Mouse (Mus musculus): Measurements from ENCODE around the gene Msmb. TPM values are rescaled to one million over a fixed set of nuclear protein-coding genes. Genes with fewer than 3 reads are reported as not detected.
"Not testable (repeated sequence)": the region's sequence is repeated elsewhere in the genome, so short reads cannot be mapped to it uniquely, and the experiment has no call there.

Msmb gene
- total and polyA plus RNA-seq, 2 experiments from 2014 or later = not detected

DNA sequence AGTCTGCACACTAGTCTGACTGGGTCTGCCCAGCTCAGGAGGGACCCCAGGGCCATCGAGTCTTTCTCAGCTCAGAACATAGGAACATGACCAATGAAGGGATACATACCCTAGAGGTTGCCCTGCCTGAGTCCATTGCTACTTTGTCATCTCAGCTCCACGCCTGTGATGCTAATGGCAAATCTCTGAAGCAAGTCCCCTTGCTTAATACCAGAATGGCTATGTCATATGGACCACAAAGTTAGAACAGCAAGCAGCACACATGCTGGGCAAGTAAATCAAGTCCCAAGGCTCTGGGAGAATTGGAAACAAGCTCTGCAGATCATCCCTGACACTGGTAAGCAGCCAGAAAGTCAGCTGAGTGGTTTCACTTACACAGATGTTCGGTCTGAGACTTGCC, 42.9 kb upstream of the Msmb start:
- H3K36me3 ChIP-seq (ENCODE audit: insufficient read depth, low read length) = peaks cover 45% of the 10 kb centered on the region
- H3K27me3 ChIP-seq (ENCODE audit: insufficient read depth, low read length) = no peaks in the 10 kb centered on the region
- no peak overlapping the region for H3K9ac ChIP-seq (replicated peaks; ENCODE audit: low read length, poor library complexity, severe bottlenecking)
- H3K4me1 ChIP-seq (ENCODE audit: insufficient read depth, low read length) = no peaks in the 10 kb centered on the region
- ATAC-seq (ENCODE audit: low FRiP score) (no peak), DNase-seq (ENCODE audit: low spot score) (no peak)
- H3K4me2 ChIP-seq (ENCODE audit: low read depth, low read length, poor library complexity, severe bottlenecking) = no peak overlapping the region
- 96% methylated on average over 3 of the region's 3 CpGs for WGBS
- H3K9me3 ChIP-seq (ENCODE audit: low read length) = no peaks in the 10 kb centered on the region
- H3K27ac ChIP-seq (ENCODE audit: low read depth, low read length) = no peak overlapping the region
- TF ChIP-seq CTCF (IDR thresholded peaks at IDR 0.05) = no peak
- H3K4me3 ChIP-seq (ENCODE audit: low read depth, low read length) = no peak overlapping the region

DNA sequence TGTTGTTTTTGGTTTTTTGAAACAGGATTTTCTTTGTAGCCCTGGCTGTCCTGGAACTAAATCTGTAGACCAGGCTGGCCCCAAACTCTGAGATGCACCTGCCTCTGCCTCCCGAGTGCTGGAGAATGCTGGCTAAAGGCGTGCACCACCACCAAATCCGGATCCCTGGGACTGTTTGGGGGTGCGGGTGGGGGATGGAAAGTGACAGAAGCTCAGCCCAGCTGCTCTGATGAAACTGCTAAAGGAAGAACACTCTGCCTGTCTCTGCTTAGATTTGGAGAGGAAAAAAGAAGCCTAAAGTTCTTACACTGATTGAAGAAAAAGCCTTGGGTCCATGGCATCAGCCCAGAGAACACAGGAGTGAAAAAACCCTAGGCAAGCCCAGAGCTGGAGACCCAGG, 38.3 kb upstream of the Msmb start:
- ATAC-seq (ENCODE audit: low FRiP score) (no peak), DNase-seq (ENCODE audit: low spot score) (no peak)
- 87% methylated on average over 4 of the region's 4 CpGs for WGBS

GRCm38 (mm10) chr14:32105663-32106062, 36.2 kb upstream of the Msmb start:
- H3K27ac ChIP-seq (ENCODE audit: low read depth, low read length) = no peak overlapping the region
- no peak overlapping the region for H3K4me2 ChIP-seq (ENCODE audit: low read depth, low read length, poor library complexity, severe bottlenecking)
- no peak for DNase-seq (ENCODE audit: low spot score)
- no peaks in the 10 kb centered on the region for H3K4me1 ChIP-seq (ENCODE audit: insufficient read depth, low read length)
- no peak for TF ChIP-seq CTCF (IDR thresholded peaks at IDR 0.05)
- 61% methylated on average over 7 of the region's 7 CpGs for WGBS
- H3K36me3 ChIP-seq (ENCODE audit: insufficient read depth, low read length) = peaks cover 4% of the 10 kb centered on the region; the same call in 1 of the 2 replicates
- no peaks in the 10 kb centered on the region for H3K9me3 ChIP-seq (ENCODE audit: low read length)
- no peak overlapping the region for H3K9ac ChIP-seq (replicated peaks; ENCODE audit: low read length, poor library complexity, severe bottlenecking)
- ATAC-seq (ENCODE audit: low FRiP score) = no peak
- H3K27me3 ChIP-seq (ENCODE audit: insufficient read depth, low read length) = no peaks in the 10 kb centered on the region
- H3K4me3 ChIP-seq (ENCODE audit: low read depth, low read length) = no peak overlapping the region

More for the DNA sequence above, 38.3 kb upstream of the Msmb start:
- Histone ChIP-seq H3K27me3 (ENCODE audit: insufficient read depth, low read length) (no peaks in the 10 kb centered on the region), H3K27ac (ENCODE audit: low read depth, low read length) (no peak overlapping the region), H3K4me1 (ENCODE audit: insufficient read depth, low read length) (no peaks in the 10 kb centered on the region), H3K4me3 (ENCODE audit: low read depth, low read length) (no peak overlapping the region), H3K36me3 (ENCODE audit: insufficient read depth, low read length) (peaks cover 19% of the 10 kb centered on the region; the same call in 1 of the 2 replicates), H3K9me3 (ENCODE audit: low read length) (no peaks in the 10 kb centered on the region), H3K9ac (replicated peaks; ENCODE audit: low read length, poor library complexity, severe bottlenecking) (no peak overlapping the region), H3K4me2 (ENCODE audit: low read depth, low read length, poor library complexity, severe bottlenecking) (no peak overlapping the region)
- TF ChIP-seq CTCF (IDR thresholded peaks at IDR 0.05) = no peak

- H3K4me1 ChIP-seq (ENCODE audit: insufficient read depth, low read length) = no peaks in the 10 kb centered on the region
- H3K4me3 ChIP-seq (ENCODE audit: low read depth, low read length) = no peak overlapping the region
- H3K9me3 ChIP-seq (ENCODE audit: low read length) = no peaks in the 10 kb centered on the region
- no peak for TF ChIP-seq CTCF (IDR thresholded peaks at IDR 0.05)
- no peak overlapping the region for H3K27ac ChIP-seq (ENCODE audit: low read depth, low read length)
- H3K9ac ChIP-seq (replicated peaks; ENCODE audit: low read length, poor library complexity, severe bottlenecking) = no peak overlapping the region
- no peak overlapping the region for H3K4me2 ChIP-seq (ENCODE audit: low read depth, low read length, poor library complexity, severe bottlenecking)
- 0 out of 2 replicates have a peak, but pooled peaks cover 2% of the 10 kb centered on the region for H3K36me3 ChIP-seq (ENCODE audit: insufficient read depth, low read length)
- WGBS = 93% methylated on average over 4 of the region's 4 CpGs
- no peak for ATAC-seq (ENCODE audit: low FRiP score)
- DNase-seq (ENCODE audit: low spot score) = no peak
- H3K27me3 ChIP-seq (ENCODE audit: insufficient read depth, low read length) = no peaks in the 10 kb centered on the region
Observed at GRCm38 (mm10) chr14:32106911-32107310, 34.9 kb upstream of the Msmb start.

DNA sequence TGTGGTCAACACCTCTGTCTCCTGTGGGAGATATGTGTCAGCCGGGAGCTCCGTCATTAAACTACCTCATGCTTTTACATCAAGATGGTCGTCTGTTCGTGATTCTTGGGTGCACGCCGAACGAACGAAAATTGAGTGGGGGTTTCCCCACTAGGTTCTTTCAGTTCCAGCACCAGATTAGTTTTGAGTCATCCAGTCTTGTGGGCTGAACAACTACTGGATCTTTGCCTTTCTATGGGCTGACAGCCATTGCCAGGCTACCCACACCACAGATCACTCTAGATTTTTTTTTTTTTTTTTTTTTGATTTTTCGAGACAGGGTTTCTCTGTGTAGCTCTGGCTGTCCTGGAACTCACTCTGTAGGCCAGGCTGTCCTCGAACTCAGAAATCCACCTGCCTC, 29.7 kb upstream of the Msmb start:
- H3K27me3 ChIP-seq (ENCODE audit: insufficient read depth, low read length); ATAC-seq (ENCODE audit: low FRiP score); H3K36me3 ChIP-seq (ENCODE audit: insufficient read depth, low read length); H3K4me3 ChIP-seq (ENCODE audit: low read depth, low read length); DNase-seq (ENCODE audit: low spot score); H3K9me3 ChIP-seq (ENCODE audit: low read length); H3K27ac ChIP-seq (ENCODE audit: low read depth, low read length); H3K4me2 ChIP-seq (ENCODE audit: low read depth, low read length, poor library complexity, severe bottlenecking); H3K4me1 ChIP-seq (ENCODE audit: insufficient read depth, low read length); H3K9ac ChIP-seq (replicated peaks; ENCODE audit: low read length, poor library complexity, severe bottlenecking): not testable (repeated sequence)
- WGBS = 95% methylated on average over 10 of the region's 10 CpGs

- Histone ChIP-seq H3K36me3 (ENCODE audit: insufficient read depth, low read length) (no peaks in the 10 kb centered on the region), H3K27me3 (ENCODE audit: insufficient read depth, low read length) (no peaks in the 10 kb centered on the region), H3K9me3 (ENCODE audit: low read length) (no peaks in the 10 kb centered on the region), H3K4me3 (ENCODE audit: low read depth, low read length) (no peak overlapping the region), H3K4me1 (ENCODE audit: insufficient read depth, low read length) (no peaks in the 10 kb centered on the region), H3K4me2 (ENCODE audit: low read depth, low read length, poor library complexity, severe bottlenecking) (no peak overlapping the region), H3K27ac (ENCODE audit: low read depth, low read length) (no peak overlapping the region), H3K9ac (replicated peaks; ENCODE audit: low read length, poor library complexity, severe bottlenecking) (no peak overlapping the region)
- no peak for ATAC-seq (ENCODE audit: low FRiP score)
- TF ChIP-seq CTCF (IDR thresholded peaks at IDR 0.05) = no peak
- no peak for DNase-seq (ENCODE audit: low spot score)
- WGBS = 71% methylated on average over 11 of the region's 11 CpGs
Observed at GRCm38 (mm10) chr14:32120940-32121919, 20.6 kb upstream of the Msmb start.
